Mouse (Mus musculus) liver, embryonic 16.5 days (tissue): ENCODE results near the gene Fam131a. TPM values are rescaled to one million over a fixed set of nuclear protein-coding genes. Genes with fewer than 3 reads are reported as not detected.

Experiments
- ATAC-seq: fragments of 200-750 bp; cut with Nextera tagmentation; 2 replicates; pipeline ENCODE4 v1.8.0; 2017; ENCODE audit warnings: low read depth, mild to moderate bottlenecking, moderate number of reproducible peaks, moderate library complexity
- H3K27ac ChIP-seq: fragments of 300-500 bp; sonication (generic); 2 replicates; pipeline ENCODE4 v1.5.1; 2014; ENCODE audit warnings: mild to moderate bottlenecking, low read length
- H3K27me3 ChIP-seq: fragments of 300-500 bp; sonication (generic); 2 replicates; pipeline ENCODE4 v1.6.1; 2014; ENCODE audit warnings: low read depth, low read length, mixed read lengths; ENCODE audit not compliant: control insufficient read depth, insufficient read depth
- H3K36me3 ChIP-seq: fragments of 300-500 bp; sonication (generic); 2 replicates; pipeline ENCODE4 v1.6.1; 2014; ENCODE audit warnings: mild to moderate bottlenecking; ENCODE audit not compliant: control insufficient read depth, insufficient read depth
- H3K4me1 ChIP-seq: fragments of 300-500 bp; sonication (generic); 2 replicates; pipeline ENCODE4 v1.6.1; 2014; ENCODE audit warnings: low read depth, low read length, mixed read lengths; ENCODE audit not compliant: control insufficient read depth
- H3K4me2 ChIP-seq: fragments of 300-500 bp; sonication (generic); 2 replicates; pipeline ENCODE4 v1.6.1; 2014; ENCODE audit warnings: low read depth, low read length, mixed read lengths
- H3K4me3 ChIP-seq: fragments of 300-500 bp; sonication (generic); 2 replicates; pipeline ENCODE4 v1.5.1; 2014; ENCODE audit warnings: low read depth, mild to moderate bottlenecking, low read length
- H3K9ac ChIP-seq: fragments of 300-500 bp; sonication (generic); 2 replicates; pipeline ENCODE4 v1.6.1; 2014; ENCODE audit warnings: low read depth, low read length
- H3K9me3 ChIP-seq: fragments of 300-500 bp; sonication (generic); replicated peaks from 2 replicates; pipeline ENCODE4 v1.6.1; 2016; ENCODE audit warnings: low read length; ENCODE audit not compliant: control insufficient read depth
- WGBS: fragments of 180-500 bp; shearing (Covaris S2); extraction: QIAGEN DNeasy Blood & Tissue Kit; methylation state at CpG from one replicate; pipeline ENCODE4 v1.1.7; 2014; ENCODE audit not compliant: insufficient replicate concordance; 5-methylcytosine and 5-hydroxymethylcytosine counted together
- polyA plus RNA-seq: library from polyadenylated mRNA; unstranded; fragments of >200 nt; fragmentation: Nextera tagmentation; extraction: Ambion mirVana; gene quantifications from 2 replicates; pipeline ENCODE4 v1.2.1, GENCODE M21; 2015

Fam131a gene
- polyA plus RNA-seq, 1 experiment from 2014 or later = 2.3 TPM

DNA sequence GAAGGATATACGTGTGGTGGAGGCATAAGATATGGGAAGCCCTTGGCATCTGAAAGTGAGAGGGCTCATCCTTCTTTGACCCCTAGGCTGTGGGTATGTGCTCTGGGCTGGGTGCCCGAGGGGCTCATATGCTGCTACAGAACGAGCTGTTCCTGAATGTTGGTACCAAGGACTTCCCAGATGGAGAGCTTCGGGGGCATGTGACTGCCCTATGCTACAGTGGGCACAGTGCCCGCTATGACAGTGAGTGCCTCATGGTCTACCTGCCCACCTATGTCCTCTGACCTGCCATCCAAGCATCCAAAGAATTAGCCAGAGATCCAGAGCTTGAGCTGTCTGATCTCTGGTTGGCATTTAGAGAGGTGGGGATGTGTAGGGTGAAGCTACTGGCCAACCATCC, 43.8 kb downstream of the Fam131a start:
- Histone ChIP-seq H3K9me3 (no peaks in the 10 kb centered on the region), H3K36me3 (no peaks in the 10 kb centered on the region), H3K9ac (no peak overlapping the region), H3K27me3 (peaks cover 44% of the 10 kb centered on the region), H3K4me3 (no peak overlapping the region), H3K27ac (no peak overlapping the region), H3K4me2 (no peak overlapping the region), H3K4me1 (no peaks in the 10 kb centered on the region)
- 55% methylated on average over 5 of the region's 5 CpGs for WGBS
- no peak for ATAC-seq

DNA sequence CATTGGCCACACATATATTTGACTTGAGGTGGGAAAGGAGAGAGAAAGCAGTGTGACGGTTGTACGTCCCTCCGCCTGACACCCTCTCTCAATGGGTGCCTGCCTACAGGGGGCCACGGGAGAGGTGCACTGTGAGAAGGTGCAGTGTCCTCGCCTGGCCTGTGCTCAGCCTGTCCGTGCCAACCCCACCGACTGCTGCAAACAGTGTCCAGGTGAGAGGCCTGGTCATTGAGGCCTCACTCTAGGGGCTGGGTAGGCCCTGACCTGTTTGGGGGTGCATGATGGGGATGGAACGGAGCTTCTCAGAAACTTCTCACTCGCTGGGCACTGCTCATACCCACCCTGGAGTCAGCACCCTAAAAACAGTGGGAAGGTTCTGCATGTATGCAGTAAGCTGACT, 46.8 kb downstream of the Fam131a start:
- WGBS = 72% methylated on average over 9 of the region's 9 CpGs

DNA sequence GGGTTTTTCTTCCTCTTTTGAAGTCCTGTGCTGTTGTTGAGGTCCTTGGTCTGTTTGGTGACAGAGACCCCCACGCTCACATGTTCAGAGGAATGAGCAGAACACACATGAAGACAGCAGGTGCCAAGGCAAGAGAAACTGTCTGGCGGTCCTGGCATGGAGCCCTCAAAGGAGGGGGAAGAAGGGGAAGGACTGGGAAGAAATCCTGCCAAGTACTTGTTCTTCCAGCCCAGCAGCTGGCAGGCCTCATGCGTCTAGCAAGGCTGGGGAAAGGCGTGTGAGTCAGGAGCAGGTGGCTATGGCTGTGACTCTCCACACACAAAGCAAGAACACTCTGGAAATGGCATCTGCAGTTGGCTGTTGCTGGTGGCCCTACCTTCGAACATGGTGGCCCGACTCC, 53.6 kb downstream of the Fam131a start:
- WGBS = 56% methylated on average over 6 of the region's 6 CpGs
- Histone ChIP-seq H3K36me3 (no peaks in the 10 kb centered on the region), H3K27ac (no peak overlapping the region), H3K9ac (no peak overlapping the region), H3K4me2 (no peak overlapping the region), H3K27me3 (no peaks in the 10 kb centered on the region), H3K4me3 (no peak overlapping the region), H3K9me3 (no peaks in the 10 kb centered on the region), H3K4me1 (no peaks in the 10 kb centered on the region)
- no peak for ATAC-seq

More for the DNA sequence above, 46.8 kb downstream of the Fam131a start:
- H3K4me3 ChIP-seq = no peak overlapping the region
- no peak overlapping the region for H3K9ac ChIP-seq
- no peaks in the 10 kb centered on the region for H3K4me1 ChIP-seq
- no peak for ATAC-seq
- H3K4me2 ChIP-seq = no peak overlapping the region
- H3K9me3 ChIP-seq = no peaks in the 10 kb centered on the region
- H3K27ac ChIP-seq = no peak overlapping the region
- no peaks in the 10 kb centered on the region for H3K36me3 ChIP-seq
- H3K27me3 ChIP-seq = peaks cover 14% of the 10 kb centered on the region

DNA sequence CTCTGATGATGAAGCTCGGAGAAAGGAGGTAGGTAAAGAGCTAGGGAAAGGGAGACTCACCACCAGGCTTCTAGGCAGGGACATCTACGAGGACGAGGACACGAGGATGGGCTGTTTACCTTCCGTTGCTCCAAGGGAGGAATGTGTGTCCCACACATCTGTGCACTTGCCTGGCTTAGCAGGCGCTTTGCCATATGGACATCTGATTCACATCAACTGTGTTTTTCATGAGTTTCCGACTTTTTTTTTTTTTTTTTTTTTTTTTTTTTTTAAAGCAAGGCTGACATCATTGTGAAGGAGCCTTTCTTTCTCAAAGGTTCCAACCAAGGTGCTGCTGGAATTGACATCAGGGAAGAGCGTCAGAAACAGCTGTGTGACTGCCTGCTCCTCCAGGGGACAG, 57.5 kb downstream of the Fam131a start:
- WGBS = 42% methylated on average over 8 of the region's 8 CpGs
- no peak overlapping the region for H3K4me3 ChIP-seq
- H3K9ac ChIP-seq = no peak overlapping the region
- no peaks in the 10 kb centered on the region for H3K27me3 ChIP-seq
- no peaks in the 10 kb centered on the region for H3K9me3 ChIP-seq
- H3K36me3 ChIP-seq = no peaks in the 10 kb centered on the region
- H3K4me1 ChIP-seq = no peaks in the 10 kb centered on the region
- H3K4me2 ChIP-seq = no peak overlapping the region
- no peak overlapping the region for H3K27ac ChIP-seq
- no peak for ATAC-seq

Other genes with a start within 250 kb of the Fam131a start
- 41.0 and 44.0 TPM in 2 replicates for gene Eif2b5, start 194.4 kb upstream of the Fam131a start, polyA plus RNA-seq
- 3.7 and 5.3 TPM in 2 replicates for gene Dvl3, start 176.3 kb upstream of the Fam131a start, polyA plus RNA-seq
- 388 and 409 TPM in 2 replicates for gene Ap2m1, start 157.8 kb upstream of the Fam131a start, polyA plus RNA-seq
- gene Abcf3, start 144.7 kb upstream of the Fam131a start, polyA plus RNA-seq = 24.6 and 25.8 TPM in 2 replicates
- gene Vwa5b2, start 103.8 kb upstream of the Fam131a start, polyA plus RNA-seq = 0.83 and 0.91 TPM in 2 replicates
- 13.0 and 15.0 TPM in 2 replicates for gene Eef1akmt4, start 81.6 kb upstream of the Fam131a start, polyA plus RNA-seq
- gene Gm49333, start 81.6 kb upstream of the Fam131a start, polyA plus RNA-seq = not detected in 2 replicates
- gene Alg3, start 81.5 kb upstream of the Fam131a start, polyA plus RNA-seq = 17.7 and 18.5 TPM in 2 replicates
- gene Camk2n2, start 72.0 kb upstream of the Fam131a start, polyA plus RNA-seq = 0.15 and 0.18 TPM in 2 replicates
- gene Ece2, start 63.4 kb upstream of the Fam131a start, polyA plus RNA-seq = 0.09 and 0.15 TPM in 2 replicates
- gene Psmd2, start 41.6 kb upstream of the Fam131a start, polyA plus RNA-seq = 159 and 170 TPM in 2 replicates
- 80.9 and 89.4 TPM in 2 replicates for gene Eif4g1, start 24.9 kb upstream of the Fam131a start, polyA plus RNA-seq
- 27.7 and 31.6 TPM in 2 replicates for gene Polr2h, start 24.4 kb downstream of the Fam131a start, polyA plus RNA-seq
- 9.7 and 11.5 TPM in 2 replicates for gene Clcn2, start 24.5 kb downstream of the Fam131a start, polyA plus RNA-seq
- 0.32 and 0.39 TPM in 2 replicates for gene Chrd, start 39.9 kb downstream of the Fam131a start, polyA plus RNA-seq
- 5.1 and 6.1 TPM in 2 replicates for gene Thpo, start 41.3 kb downstream of the Fam131a start, polyA plus RNA-seq